Mouse (Mus musculus) heart, postnatal 36 days (tissue): ENCODE data around the gene Gm47955. TPM values are rescaled to one million over a fixed set of nuclear protein-coding genes. Genes with fewer than 3 reads are reported as not detected.
"Not testable (repeated sequence)": the region's sequence is repeated elsewhere in the genome, so short reads cannot be mapped to it uniquely, and the experiment has no call there.

Experiments
- DNase-seq, 2 experiments: peaks; one replicate each; pipeline ENCODE4 v3.0.0; 2021 to 2022
- intact Hi-C: fragments of 180-260 bp; cut with DNase I; formaldehyde crosslinking; loops from one replicate; pipeline ENCODE4 v1.15.1; 2025
- total RNA-seq, 2 experiments: library from RNA; stranded (reverse); gene quantifications; 2 replicates each; pipeline ENCODE4 v1.2.3; 2021

Gene Gm47955
- not detected for total RNA-seq

DNA sequence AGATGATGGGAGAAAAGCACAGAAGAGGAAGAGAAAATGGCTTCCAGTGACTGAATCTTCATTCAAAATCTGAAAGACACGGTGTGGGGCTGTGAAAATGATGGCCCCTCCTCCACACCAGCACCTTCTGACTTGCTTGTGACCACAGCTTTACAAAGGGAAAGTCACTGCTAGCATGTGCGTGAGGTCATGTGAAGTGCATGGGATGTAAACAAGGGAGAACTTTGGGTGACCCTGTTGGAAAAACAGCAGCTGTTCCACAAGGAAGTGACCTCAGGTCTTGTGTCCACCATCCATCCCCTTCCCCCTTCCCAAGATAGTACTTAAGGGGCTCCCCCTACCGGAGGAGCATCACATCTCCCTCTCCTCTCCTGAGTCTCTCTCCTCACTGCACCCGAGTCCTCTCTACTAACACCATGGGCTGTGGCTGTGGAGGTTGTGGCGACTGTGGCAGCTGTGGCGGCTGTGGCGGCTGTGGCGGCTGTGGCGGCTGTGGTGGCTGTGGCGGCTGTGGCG is at the start of gene Gm47955:
Gene Gm47955 (plus strand): TSS at position 417 of the 516 bp plus-strand sequence.
- intact Hi-C loops: no loop called here
- DNase-seq: no peak

DNA sequence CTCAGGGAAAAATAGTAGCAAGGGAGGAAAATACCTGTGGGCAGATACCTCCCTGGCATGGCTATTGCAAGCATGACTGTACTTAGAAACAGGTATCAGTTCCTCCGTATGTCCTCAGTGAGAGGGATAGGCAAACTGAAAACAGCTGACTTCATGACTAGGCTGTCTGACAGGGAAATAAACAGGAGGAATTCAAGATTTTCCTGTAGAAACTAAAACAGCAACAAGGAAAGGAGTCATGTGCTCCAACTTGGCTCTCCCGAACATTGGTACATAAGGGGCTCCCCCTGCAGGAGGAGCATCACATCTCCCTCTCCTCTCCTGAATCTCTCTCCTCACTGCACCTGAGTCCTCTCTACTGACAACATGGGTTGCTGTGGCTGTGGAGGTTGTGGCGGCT is 47.1 kb upstream of the Gm47955 start, which contains the start of gene A030005L19Rik:
Gene A030005L19Rik (plus strand): TSS at position 301 of the 400 bp plus-strand sequence.
- no peak for DNase-seq
- intact Hi-C loops: no loop called here

DNA sequence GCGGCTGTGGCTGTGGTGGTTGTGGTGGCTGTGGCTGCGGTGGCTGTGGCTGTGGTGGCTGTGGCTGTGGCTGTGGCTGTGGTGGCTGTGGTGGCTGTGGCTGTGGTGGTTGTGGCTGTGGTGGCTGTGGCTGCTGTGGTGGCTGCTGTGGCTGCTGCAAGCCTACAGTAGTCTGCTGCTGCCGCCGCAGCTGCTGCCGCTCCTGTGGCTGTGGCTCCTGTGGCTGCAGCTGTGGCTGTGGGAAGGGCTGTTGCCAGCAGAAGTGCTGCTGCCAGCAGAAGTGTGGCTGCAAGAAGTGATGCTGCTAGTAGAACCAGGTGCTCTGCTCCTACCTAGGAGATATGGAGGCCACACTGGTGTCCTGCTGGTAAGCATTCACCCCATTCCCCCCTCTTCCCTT is 46.7 kb upstream of the Gm47955 start:
- DNase-seq, intact Hi-C loops: not testable (repeated sequence)

DNA sequence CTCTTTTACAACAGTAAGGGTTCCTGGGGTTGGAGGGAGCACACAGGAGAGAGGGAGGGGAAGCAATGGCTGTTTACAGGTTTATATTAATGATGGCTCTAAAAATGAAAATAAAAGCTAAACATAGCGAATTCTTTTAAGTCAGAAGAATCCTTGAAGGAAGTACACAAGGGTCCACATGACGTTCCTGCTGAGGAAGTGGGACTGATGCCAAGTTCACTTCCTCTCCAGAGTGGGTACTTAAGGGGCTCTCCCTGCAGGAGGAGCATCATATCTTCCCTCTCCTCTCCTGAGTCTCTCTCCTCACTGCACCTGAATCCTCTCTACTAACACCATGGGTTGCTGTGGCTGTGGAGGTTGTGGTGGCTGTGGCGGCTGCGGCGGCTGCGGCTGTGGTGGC is 35.4 kb upstream of the Gm47955 start, which contains the start of gene A030014E15Rik:
Gene A030014E15Rik (plus strand): TSS at position 268 of the 400 bp plus-strand sequence.
- intact Hi-C loops: no loop called here
- DNase-seq: no peak

DNA sequence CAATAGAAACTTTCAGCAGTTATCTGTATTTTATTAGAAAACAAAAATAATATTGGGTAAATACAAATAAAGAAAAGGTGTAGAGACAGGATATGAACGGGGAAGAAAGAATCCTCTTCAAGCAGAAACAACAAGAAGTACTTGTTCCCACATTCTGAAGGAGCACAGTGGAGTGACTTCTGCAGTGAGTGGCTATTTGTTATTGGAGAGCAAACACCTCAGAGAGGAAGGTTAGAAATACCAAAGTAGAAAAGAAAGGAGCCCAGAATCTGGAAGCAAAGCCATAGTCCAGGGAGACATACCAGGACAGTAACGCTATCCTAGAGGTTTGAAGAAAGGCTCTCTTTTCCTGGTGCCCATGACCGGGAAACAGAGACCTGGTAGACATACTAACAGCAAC is 29.5 kb upstream of the Gm47955 start:
- DNase-seq, intact Hi-C loops: not testable (repeated sequence)

DNA sequence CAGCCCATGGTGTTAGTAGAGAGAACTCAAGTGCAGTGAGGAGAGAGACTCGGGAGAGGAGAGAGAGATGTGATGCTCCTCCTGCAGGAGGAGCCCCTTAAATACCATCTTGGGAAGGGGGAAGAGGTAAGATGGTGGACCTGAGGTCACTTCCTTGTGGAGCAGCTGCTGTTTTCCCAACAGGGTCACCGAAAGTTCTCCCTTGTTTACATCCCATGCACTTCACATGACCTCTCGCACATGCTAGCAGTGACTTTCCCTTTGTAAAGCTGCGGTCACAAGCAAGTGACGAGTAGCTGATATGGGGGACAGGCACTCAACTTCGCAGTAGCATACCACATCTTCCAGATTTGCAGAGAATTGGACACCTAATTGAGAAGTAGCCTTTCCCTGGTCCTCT is 28.8 kb upstream of the Gm47955 start, which contains the start of gene Gm6217:
Gene Gm6217 (minus strand): TSS at position 74 of the 400 bp plus-strand sequence.
- DNase-seq, intact Hi-C loops: not testable (repeated sequence)

DNA sequence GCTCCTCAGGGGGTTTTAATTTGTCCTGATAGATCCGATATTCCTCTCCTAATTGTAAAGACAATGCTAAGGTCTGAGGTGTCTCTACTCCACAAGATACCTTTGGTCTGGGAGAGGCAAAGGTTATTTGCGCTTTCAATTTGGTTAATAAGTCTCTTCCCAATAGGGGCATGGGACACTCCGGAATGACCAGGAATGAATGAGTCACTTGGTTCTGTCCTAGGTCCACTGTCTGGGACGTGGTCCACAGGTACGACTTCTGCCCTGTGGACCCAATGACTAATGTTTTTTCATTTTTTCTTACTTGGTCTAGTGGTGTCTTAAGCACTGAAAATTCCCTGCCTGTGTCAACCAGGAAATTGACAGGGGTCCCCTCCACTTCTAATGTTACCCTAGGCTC is 21.4 kb upstream of the Gm47955 start:
- DNase-seq: no peak
- intact Hi-C loops: no loop called here

DNA sequence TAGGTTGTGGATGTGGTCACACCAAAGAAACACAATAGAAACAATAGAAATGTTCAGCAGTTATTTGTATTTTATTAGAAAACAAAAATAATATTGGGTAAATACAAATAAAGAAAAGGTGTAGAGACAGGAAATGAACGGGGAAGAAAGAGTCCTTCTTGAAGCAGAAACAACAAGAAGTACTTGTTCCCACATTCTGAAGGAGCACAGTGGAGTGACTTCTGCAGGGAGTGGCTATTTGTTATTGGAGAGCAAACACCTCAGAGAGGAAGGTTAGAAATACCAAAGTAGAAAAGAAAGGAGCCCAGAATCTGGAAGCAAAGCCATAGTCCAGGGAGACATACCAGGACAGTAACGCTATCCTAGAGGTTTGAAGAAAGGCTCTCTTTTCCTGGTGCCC is 17.6 kb upstream of the Gm47955 start:
- DNase-seq, intact Hi-C loops: not testable (repeated sequence)

DNA sequence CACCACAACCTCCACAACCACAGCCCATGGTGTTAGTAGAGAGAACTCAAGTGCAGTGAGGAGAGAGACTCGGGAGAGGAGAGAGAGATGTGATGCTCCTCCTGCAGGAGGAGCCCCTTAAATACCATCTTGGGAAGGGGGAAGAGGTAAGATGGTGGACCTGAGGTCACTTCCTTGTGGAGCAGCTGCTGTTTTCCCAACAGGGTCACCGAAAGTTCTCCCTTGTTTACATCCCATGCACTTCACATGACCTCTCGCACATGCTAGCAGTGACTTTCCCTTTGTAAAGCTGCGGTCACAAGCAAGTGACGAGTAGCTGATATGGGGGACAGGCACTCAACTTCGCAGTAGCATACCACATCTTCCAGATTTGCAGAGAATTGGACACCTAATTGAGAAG is 16.8 kb upstream of the Gm47955 start, which contains the start of gene A030003K21Rik:
Gene A030003K21Rik (minus strand): TSS at position 94 of the 400 bp plus-strand sequence.
- DNase-seq, intact Hi-C loops: not testable (repeated sequence)

DNA sequence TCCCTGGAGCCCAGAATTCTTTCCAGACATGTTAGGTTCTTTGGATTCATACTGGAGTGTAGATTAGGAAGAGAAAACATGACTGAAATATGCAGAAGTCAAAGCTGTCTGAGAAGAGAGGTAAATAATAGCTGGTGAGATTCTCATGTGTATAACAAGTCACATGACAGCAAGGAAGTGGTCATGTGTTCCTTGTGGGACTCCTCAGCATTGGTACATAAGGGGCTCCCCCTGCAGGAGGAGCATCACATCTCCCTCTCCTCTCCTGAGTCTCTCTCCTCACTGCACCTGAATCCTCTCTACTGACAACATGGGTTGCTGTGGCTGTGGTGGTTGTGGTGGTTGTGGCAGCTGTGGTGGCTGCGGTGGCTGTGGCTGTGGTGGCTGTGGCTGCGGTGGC is 14.1 kb upstream of the Gm47955 start:
- intact Hi-C loops, DNase-seq: not testable (repeated sequence)

DNA sequence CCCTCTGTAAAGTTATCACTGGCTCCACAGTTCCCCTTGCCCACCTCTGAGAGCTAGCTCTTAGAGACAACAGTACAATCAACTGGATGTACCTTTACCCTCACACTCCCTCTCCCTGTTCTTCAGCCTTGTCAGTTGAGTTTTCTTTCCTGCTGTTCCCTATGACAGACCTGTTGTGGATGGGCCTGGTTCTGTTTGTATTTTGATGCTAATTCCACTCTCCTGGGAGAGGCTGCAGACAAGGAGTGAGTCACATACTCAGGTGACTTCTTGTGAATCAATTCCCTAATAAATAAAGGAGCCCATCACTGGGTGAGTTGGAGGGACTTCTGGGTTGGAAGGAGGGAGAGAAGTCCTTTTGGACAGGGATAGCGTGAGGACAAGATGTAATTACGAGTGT is 11.5 kb upstream of the Gm47955 start:
- intact Hi-C loops: no loop called here
- DNase-seq: no peak

DNA sequence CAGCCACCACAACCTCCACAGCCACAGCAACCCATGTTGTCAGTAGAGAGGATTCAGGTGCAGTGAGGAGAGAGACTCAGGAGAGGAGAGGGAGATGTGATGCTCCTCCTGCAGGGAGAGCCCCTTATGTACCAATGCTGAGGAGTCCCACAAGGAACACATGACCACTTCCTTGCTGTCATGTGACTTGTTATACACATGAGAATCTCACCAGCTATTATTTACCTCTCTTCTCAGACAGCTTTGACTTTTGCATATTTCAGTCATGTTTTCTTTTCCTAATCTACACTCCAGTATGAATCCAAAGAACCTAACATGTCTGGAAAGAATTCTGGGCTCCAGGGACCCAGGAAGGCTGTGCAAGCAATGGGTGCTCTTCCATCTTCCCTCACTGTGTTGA is 4.2 kb upstream of the Gm47955 start, which contains the start of gene Gm7544:
Gene Gm7544 (minus strand): TSS at position 101 of the 400 bp plus-strand sequence.
- intact Hi-C loops: not testable (repeated sequence)

DNA sequence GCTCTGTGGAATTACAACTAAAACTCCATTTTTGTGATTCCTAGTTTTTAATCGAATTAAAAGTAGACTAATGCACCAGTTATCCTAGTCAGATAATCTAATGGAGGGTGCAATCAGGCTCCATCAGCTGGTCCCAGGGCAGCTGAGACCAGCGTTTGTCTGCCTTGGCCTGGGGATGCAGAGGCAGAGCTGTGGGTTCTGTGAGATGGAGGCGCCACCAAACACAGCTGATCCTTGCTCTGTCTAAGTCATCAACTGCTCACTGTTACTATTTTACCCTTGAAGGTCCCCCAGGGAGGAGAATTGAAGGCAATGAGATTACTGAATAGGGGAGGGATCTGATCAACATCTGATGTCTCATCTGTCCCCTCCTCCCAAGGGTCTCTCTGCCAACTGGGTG is 6.3 kb downstream of the Gm47955 start:
- intact Hi-C loops: no loop called here
- no peak for DNase-seq

More for the DNA sequence above, 4.2 kb upstream of the Gm47955 start, which contains the start of gene Gm7544:
- DNase-seq: not testable (repeated sequence)

DNA sequence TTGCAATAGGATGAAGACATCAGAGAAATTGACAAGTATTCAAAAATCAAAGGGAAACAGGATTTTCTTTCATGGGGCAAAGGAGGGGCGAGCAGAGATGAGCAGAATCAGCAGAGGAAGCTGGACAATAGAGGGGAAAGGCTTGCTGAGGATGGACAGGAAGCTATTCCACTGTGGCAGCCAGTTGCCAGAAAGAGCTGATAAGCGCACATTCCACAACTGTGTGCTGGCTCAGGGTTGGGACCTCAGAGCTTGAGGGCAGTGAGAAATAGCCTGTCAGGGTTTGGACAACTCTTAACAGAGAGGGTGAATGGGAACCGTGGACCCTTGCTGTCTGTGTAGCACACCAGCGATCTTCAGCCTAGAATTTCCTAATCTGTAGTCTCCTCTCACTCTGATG is 12.0 kb downstream of the Gm47955 start:
- intact Hi-C loops: loop anchor here (5.0 kb wide), 1 partner anchor 135 kb away; the partner anchor contains the start of gene Agfg1
- peak; percentile 7 to 14 for DNase-seq

DNA sequence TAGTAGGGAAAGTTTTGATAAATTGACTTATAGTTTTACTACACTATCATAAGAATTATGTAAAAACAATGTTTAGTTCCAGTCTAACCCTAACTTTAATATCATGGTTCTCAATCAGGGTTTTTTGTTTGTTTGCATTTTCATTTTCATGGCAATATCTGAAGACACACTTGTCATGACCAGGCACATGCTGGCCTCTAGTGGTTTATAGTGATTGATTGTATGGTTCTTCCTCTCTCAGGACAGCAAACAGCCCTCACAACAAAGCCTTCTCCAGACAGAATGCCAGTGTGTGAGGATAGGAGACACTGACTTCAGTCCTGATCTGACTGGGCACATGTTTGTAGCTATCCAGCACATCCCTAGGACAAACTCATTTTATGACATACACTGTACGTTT is 13.2 kb downstream of the Gm47955 start:
- intact Hi-C loops: loop anchor here (5.0 kb wide), 1 partner anchor 136 kb away; the partner anchor contains the start of gene Agfg1
- DNase-seq: no peak

DNA sequence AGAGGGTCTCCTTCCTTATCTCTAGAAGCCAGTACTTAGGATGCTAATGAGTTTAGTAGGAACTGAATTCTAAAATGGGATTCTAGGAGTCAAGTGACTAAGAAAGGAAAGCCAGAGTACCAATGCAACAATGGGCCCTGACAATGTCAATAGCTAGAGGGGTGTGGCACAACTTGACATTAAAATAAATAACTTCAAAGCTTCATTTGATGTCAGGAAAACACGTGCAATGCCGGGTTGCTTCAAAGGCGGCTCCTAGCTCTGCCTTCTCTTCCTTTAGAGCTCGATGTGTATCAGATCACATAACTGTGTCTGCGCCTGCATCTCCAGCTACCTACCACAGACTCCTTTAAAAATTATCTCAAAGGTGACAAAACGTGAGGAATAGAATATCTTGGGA is 13.8 kb downstream of the Gm47955 start:
- intact Hi-C loops: loop anchor here (5.0 kb wide), 1 partner anchor 137 kb away; the partner anchor contains the start of gene Agfg1
- DNase-seq: no peak

DNA sequence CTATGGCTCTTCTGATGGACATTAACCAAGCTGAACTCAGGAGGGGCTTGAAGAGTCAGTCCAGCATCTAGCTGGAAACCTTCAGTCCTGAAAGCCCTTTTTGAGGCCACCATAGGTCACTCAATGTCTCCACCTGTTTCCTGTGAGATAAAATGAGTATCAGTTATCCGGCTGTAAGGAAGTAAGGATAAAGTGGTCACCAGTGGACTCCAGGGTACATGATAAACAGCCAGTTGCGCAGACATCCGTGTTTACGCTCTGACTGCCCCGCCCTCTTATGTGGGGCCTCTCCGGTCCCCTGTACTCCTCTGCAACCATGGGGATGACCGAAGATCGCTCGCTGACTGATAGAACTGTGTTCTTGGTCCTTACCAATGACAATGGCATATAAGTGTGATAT is 14.3 kb downstream of the Gm47955 start:
- DNase-seq: no peak
- intact Hi-C loops: loop anchor here (5.0 kb wide), 1 partner anchor 137 kb away; the partner anchor contains the start of gene Agfg1

DNA sequence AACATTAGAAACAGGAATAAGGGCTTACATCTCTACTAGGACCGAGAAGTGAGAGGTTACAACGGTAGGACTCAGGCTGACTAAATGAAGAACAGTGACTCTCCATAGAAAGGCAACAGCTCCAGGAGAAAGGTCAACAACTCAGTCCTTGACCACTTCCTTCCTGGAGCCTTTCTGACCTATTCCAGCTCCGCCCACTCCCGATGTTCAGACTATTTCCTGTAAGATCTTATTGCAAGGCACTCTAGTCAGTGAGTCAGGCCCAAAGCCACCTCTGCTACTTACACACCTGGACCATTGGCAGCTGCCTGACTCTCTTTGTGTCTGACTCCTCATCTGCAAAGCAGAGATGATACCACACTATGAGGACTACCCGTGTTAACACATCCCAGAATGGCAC is 15.7 kb downstream of the Gm47955 start:
- intact Hi-C loops: no loop called here
- no peak for DNase-seq

DNA sequence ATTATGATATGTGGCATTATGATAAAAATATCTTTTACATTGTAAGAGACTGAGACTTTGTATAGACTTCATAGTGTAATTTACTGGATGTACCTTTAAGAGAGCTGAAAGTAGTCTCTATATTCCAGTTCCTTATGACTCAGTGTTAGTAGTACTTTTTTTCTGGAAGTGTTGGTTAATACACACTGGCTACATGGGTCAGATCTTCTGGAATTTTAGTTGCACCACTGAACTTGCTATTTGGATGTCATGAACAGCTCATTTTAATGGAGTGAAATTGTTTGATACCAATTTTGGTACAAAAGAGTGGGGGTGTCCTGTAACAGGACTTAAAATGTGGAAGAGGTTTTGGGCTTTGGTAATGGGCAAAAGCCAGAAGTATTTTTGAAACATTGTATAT is 17.8 kb downstream of the Gm47955 start:
- no peak for DNase-seq
- intact Hi-C loops: no loop called here

DNA sequence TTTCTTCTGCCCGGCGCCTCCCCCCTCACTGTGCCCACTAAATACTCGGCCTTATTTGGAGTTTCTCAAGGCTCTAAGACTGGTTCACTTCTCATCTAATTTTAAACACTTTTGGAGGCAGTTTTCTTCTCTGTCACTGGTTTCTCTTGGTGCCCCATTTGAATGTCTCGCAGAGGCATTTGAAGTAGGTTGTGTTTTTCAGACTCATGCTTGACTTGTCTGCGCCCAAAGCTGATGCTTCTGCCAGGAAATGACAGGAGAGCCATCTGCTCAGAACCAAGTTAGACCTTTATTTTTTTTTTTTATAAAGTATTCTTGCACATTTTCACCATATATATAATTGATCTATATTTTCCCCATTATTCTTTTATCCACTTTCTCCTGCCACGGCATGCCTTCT is 26.7 kb downstream of the Gm47955 start:
- no peak for DNase-seq
- intact Hi-C loops: loop anchor here (1.0 to 10.0 kb wide), 3 partner anchors 148 to 432 kb away; partner anchors contain the start of gene Agfg1

DNA sequence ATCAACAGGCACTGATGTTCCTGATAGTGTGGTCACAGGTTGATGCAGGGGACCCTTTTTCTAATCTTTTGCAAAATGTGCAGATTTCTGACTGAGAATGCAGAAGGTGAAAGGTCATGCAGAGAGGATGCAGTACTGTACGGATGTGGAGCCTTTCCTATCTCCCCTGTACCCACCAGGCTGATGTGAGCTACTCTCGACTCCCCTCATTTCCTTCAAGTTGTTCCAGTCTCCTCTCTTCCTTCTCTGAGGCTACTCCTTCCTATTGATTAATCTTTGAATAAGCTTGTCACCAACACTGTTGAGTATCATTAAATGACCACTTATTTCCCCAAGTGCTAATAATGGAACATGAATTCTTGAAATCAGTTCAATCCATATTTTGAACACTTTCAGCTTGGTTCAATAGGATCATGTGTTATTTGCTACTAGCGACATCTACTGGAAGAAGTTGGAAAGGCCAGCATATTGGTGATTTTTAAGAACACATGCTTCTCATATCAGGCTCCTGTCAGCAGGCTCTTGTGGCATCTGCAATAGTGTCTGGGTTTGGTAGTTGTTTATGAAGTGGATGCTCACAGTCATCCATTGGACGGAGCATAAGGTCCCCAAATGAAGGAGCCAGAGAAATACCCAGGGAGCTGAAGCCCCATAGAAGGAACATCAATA is 27.6 kb downstream of the Gm47955 start:
- intact Hi-C loops: loop anchor here (1.0 to 10.0 kb wide), 3 partner anchors 149 to 433 kb away; partner anchors contain the start of gene Agfg1
- DNase-seq: peak; percentile 33 to 35
